Mouse (Mus musculus): ENCODE measurements around the gene Fuca1.
A peak's percentile ranks its signal among the peaks of the same experiment; 100 is the strongest.
"Not testable (repeated sequence)": the region's sequence is repeated elsewhere in the genome, so short reads cannot be mapped to it uniquely, and the experiment has no call there.

The Fuca1 gene

DNA sequence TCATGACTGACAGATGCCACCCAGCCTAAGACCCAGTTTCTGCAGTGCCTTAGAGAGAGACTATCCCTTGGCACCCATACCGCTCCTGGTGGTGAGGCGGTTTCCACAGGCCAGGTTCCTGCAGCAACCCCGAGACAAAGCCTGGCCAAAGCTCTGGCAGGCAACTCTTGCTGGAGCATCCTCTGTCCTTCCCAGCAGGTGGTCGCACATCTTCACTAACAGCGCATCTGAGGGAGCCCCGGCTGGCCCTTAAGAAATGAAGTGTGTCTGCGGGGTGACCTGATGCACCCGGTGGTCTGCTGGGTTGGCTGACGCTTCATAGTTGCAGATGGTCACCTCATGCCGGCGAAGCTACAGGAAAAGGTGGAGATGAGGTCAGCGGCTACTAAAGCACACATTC is 55.6 kb downstream of the Fuca1 start:
- no peak for DNase-seq (ENCODE audit: low spot score in 2 of 2)

DNA sequence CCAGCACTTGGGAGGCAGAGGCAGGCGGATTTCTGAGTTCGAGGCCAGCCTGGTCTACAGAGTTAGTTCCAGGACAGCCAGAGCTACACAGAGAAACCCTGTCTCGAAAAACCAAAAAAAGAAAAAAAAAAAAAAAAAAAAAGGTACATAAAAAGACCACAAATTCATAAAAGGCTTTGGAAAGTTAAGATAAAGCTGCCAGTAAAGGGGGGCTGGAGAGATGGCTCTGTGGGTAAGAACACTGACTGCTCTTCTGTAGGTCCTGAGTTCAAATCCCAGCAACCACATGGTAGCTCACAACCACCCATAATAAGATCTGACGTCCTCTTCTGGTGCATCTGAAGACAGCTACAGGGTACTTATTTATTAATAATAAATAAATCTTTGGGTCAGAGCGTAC is 59.7 kb downstream of the Fuca1 start:
- DNase-seq (ENCODE audit: low spot score in 2 of 2) = not testable (repeated sequence)

DNA sequence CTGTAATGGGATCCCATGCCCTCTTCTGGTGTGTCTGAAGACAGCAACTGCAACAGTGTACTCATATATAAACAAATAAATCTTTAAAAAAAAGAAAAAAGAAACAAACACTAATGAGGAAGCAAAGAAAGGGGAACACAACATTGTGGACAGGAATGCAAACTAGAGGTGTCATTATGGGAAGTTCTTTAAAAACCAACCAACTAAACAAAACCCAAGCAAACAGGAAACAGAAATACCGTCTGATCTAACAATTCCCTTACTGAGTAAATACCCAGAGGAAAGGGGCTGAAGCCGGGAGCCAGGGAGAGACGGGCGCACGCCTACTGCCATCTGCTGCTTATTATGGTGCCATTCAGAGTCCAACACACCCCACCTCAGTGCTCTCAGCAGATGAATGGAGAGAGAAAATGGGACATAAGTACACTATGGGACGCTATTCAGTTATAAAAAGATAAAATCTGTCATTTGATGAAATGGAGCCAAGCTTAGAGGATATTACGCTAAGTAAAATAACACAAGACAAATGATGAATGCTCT is 61.1 kb downstream of the Fuca1 start:
- no peak for DNase-seq (ENCODE audit: low spot score in 2 of 2)

DNA sequence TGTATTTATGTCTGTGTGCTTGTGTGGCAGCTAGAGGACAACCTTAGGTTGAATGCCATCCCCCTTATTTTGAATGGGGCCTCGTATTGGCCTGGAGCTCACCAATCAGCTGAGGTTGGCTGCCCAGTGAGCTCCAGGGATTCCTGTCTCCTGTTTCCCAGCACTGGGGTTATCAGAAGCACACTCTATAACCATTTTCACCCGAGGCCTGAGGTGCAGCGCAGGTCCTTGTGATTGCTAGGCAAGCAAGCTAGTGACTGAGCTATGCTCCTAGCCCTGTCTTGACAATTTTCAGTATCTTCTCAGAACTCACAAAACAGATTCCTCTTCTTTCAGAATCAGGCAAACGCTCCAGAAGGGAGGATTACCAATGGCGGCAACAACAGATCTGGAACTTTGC is 64.0 kb downstream of the Fuca1 start:
- no peak for DNase-seq (ENCODE audit: low spot score in 2 of 2)

DNA sequence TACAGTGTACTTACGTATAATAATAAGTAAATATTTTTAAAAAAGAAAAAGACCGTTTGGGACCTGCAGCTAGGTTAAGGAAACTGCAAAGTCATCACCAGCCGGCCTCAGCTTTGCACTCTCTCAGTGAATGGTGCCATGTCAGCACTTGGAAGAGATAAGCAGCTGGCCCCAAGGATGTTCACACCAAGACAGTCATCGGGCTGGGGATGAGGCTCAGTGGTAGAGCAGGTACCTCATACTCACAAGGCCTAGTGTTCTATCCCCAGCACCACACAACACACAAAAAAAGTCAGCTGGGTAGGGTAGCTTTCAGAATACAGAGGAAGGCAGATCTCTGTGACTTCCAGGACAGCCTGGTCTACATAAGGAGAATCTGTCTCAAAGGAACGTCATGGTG is 64.7 kb downstream of the Fuca1 start:
- no peak for DNase-seq (ENCODE audit: low spot score in 2 of 2)

DNA sequence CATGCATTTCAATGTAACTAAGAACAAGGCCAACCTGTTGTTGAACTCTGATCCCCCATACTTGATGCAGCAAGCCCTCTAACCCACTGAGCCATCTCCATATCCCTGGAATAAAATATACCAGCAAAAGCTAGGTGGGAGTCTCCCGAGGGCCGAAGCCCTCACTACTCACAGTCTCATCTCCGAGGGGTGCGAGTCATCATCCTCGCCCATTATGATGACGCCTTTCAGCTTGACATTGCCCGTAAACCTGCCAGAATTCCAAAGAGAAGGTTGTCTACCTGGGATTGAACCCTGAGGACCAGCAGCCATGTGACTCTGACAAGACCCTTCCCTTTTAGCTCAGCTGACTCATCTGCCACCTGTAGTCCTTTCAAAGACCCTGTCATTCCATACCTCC is 65.2 kb downstream of the Fuca1 start:
- no peak for DNase-seq (ENCODE audit: low spot score in 2 of 2)

DNA sequence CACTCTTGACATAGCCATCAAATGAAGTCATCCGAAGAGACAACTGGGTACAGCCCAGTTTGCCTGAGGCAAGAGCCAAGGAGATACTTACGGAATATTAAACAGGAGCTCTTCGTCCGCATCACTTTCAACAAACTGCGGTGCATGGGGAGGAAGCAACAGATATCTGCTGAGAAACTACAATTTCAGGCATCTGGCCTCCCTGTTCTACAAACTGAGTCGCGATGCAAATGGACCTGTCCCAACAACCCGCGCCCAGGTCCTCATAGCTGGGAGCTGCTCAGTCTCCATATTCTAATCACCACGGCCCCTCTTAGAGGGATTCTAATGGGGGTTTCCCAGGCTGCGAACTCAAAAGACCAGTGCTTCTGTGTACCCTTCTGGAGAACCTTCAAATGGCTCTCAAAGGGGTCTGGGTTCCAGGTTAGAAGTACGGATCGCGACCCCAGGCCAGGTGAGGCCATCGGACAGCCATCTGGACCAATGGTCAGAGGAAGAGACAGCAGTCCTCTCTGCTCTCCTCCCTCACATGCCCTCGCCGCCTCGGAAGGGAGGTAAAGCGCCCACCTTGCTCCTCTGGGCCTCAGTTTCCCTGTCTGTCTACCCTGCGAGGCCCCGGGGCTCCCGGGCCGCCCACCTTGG is 65.9 kb downstream of the Fuca1 start:
- no peak for DNase-seq (ENCODE audit: low spot score in 2 of 2)

DNA sequence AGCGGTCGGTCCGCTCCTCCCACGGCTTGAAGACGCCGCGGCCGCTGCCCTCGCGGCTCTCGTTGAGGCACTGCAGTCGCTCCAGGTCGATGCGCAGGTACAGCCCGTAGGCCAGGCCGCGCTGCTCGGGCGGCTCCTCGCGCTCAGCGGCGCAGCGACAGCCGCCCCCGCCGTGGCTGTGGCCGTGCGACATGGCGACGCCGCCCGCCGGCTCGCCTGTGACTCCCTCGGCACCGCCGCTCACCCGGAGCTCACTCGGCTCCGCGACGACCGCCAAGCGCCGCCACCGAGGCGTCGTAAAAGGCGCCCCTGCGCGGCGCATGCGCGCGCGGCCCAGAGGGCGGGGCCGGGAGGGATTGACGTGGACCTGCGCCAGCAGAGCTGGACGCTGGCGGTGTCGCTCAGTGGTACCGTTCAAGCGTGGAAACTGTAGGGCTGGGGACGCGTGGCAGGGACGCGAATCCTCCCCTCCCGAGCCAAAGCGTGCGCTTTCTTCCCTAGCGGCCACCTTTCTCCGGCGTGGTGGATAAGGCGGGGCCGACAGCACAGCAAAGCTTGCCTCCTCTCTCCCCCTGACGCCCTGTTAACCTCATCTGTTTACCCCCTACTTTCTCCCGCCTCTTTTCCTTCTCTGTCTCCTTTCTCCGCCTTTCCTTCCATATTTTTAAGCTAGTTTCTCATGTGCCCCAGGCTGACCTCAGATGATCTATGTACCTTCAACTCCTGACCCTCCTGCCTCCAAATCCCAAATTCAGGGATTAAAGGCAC is 66.6 kb downstream of the Fuca1 start, which contains the start of gene Pithd1:
TSS of gene Pithd1 (minus strand) at position 322 of the 768 bp plus-strand sequence.
- DNase-seq (ENCODE audit: low spot score in 2 of 2) = peak; percentile 81 to 88

DNA sequence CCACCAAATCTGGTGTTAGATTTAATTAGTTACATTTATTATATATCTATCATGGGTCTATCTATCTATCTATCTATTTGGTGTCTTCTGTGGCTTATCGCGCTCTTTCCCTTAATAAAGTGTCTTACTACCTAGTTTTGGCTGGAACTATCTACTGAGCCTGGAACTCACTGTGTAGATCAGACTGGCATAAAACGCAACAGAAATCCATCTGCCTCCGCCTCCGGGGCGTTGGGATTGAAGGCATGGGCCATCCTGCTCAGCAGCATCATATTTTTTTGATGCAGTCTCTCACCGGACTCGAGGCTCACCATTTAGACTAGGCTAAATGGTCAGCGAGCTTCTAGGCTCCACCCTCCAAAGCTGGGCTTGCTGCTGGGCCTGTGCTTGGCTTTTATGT is 67.2 kb downstream of the Fuca1 start:
- no peak for DNase-seq (ENCODE audit: low spot score in 2 of 2)
